Mouse (Mus musculus): Measurements from ENCODE around the gene Tmc8.

DNA sequence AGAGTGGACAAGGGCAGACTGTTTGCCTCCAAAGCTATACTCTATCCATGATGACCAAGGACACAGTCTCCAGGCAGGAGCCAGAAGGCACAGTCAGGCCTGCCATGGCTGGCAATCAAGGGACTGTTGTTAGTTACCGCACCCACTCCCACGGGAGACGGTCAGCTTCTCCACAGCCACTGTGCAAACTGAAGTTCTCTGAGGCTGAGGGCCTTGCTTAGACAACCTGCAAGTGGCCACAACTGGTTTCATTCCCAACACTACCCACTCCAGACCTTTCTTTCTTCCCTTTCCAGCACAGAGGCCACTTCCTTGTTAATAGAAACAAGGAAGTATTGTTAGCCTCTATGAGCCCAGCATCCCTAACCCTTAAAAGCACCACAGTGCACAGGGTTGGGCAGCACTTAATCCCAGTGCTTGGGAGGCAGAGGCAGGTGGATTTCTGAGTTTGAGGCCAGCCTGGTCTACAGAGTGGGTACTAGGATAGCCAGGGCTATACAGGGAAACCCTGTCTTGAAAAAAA is 21.4 kb downstream of the Tmc8 start:
- TF ChIP-seq ZNF384 (IDR thresholded peaks at IDR 0.05; ENCODE audit: low read depth, low read length) (no peak), ZC3H11A (IDR thresholded peaks at IDR 0.05; ENCODE audit: borderline replicate concordance, low read depth, low read length) (no peak), HCFC1 (IDR thresholded peaks at IDR 0.05; ENCODE audit: borderline replicate concordance, insufficient read depth, low read length) (no peak), MAFK (IDR thresholded peaks at IDR 0.05; ENCODE audit: insufficient read depth, low read depth, low read length) (no peak), CHD2 (IDR thresholded peaks at IDR 0.05; ENCODE audit: low read depth, low read length) (no peak)
